Mouse (Mus musculus): ENCODE measurements around the gene Gpa33.
"Not testable (repeated sequence)": the region's sequence is repeated elsewhere in the genome, so short reads cannot be mapped to it uniquely, and the experiment has no call there.

Gpa33 gene

DNA sequence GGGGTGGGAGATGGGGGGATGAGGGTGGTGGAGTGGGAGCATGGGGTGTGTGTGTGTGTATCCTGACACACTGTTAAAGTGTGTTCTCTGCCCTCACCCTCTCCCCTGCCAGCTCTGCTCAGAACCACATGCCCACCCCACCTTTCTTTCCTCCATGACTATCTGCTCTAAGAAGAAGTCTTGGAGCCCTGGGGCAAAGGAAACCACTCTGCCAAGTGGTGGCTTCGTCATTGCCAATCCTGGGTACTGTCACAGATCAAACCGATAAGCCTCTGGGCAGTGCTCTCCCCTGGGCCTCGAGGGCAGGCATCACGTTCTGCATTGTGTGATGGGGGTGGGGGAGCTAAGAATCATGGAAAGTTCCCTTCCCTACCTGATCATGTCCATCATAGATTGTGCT is 2.3 kb downstream of the Gpa33 start:
- no peak for DNase-seq (ENCODE audit: low spot score in 2 of 2)

DNA sequence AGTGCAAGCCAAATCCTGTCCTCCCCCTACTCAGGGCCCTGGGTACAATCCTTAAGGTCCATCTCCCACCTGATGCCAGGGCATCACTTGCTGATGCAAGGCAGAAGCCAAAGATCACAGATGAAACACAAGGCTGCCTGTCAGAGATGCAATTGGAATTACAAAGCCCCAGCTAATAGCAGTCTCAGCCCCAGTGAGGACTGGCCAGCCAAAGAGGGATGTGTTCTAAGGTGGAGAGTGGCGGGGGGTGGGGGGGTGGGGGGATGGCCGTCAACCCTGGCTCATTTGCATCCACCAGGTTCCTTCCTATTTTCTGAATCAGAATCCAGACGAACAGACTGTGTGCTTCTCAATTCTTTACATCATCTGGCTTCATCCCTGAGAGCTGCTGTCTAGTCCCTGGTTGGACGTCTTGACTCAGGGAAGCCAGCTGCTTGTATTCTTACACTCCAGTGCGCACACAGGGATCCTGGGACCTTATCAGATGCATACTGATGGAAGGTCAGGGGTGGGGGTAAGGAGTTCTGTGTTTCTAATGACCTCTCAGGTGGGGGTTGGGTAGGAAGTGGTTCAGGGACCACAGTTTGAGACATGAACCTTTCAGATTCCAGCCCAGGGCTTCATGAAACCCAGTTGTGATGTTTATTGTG is 5.2 kb downstream of the Gpa33 start:
- DNase-seq (ENCODE audit: low spot score in 2 of 2): no peak

DNA sequence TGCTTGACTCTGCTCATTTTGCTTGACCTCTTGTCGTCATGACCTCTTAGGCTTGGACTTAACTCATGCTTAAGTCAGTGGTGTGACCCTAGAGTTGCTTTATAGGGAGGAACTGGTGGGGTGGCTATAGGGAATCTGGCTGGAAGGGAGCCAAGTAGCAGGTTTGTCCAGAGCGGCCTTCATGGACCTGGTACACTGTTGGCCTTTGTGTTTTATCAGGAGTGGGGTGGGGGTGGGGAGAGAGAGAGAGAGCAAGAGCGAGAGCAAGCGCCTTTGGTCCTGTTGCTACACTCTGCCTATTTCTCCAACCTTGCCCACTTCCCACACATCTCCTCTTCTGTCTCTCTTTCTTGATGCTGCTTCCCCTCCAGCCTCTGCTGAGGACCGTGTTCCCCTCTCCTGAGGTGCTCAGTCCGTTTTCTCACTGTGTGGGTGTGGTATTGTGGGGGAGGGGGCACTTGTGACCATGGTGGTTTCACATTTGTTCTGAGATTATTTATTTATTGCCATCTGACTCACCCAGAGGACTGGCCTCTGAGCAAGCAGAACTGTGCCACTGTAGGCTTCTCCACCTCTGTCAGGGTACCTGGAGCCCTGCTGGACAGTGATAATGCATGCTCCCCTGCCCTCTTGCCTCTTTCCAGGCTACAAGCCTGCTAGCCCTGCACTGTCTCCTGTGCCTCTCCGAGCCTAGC is 7.4 kb downstream of the Gpa33 start:
- DNase-seq (ENCODE audit: low spot score in 2 of 2): no peak

DNA sequence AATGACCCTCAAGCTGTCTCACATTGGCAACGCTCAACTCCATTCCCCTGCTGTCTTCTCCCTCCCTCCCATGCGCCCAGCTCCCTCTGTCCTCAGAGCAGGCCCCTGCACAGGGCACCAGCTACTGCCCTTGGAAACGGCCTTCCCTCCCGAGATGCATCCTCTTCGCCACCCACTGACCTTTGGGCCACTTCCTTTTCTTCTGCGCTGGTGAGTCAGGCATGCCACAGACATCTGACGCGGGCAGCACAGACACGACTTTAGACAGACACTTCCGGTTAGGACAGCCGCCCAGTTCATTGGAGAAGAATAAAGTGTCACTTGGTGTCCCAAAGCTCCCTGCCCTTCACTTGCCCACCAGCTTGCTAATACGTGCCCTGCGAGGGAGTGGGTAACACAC is 8.1 kb downstream of the Gpa33 start:
- no peak for DNase-seq (ENCODE audit: low spot score in 2 of 2)

DNA sequence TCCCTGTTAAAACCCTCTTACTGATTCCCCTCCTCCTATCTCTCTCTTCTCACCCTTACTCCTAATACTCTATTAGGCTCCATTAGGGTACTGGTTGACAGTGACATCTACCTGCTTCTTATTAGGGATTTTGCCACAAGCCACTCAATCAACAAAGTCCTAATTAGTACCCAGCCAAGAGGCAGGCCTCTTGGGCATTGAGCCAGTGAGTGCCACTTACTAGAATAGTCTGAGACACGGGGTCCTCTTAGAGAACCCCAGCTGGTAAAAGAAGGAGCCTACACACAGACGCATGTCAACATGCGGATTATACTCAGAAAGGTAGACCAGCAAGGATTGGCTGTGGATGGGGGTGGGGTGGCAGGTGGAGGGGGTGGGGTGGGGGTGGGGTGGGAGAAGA is 9.1 kb downstream of the Gpa33 start:
- no peak for DNase-seq (ENCODE audit: low spot score in 2 of 2)

DNA sequence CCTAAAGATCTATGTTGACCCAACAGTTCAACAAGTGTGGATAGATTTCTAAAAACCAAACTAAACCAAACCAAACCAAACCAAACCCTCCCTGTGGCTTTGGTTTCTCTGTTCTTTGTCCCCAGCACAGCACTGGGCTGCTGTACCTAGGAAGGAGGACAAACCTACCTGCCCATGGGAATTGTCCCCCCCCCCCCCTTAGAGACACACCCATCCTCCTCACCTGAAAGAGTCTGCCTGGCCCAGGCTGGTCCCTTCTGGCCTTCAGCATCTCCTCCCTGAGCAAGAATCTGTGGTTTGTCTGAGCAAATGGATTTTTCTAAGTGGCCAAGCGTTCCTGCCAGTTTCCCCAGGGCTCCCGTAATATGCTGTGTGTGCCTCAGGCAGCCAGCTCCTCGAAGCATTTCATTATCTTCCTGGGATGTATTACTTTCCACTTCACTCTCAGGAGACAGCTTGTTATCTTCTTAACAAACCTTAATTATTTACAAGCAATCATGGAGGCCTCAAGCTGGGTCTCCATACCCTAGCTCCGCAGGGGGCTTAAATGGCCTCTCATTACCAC is 9.7 kb downstream of the Gpa33 start:
- no peak for DNase-seq (ENCODE audit: low spot score in 2 of 2)

DNA sequence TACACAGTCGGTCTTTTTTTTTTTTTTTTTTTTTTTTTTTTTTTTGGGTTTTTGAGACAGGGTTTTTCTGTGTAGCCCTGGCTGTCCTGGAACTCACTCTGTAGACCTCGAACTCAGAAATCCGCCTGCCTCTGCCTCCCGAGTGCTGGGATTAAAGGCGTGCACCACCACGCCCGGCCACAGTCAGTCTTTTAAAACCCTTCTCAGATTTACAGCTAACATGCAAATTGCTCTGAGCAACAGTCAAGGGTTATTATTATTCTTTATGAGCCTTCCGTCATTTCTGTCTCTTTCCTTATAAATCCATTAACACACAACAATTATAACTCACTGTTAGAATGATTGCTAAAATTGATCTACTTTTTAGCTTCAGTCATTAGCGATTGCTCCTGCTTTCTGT is 11.8 kb downstream of the Gpa33 start:
- not testable (repeated sequence) for DNase-seq (ENCODE audit: low spot score in 2 of 2)

DNA sequence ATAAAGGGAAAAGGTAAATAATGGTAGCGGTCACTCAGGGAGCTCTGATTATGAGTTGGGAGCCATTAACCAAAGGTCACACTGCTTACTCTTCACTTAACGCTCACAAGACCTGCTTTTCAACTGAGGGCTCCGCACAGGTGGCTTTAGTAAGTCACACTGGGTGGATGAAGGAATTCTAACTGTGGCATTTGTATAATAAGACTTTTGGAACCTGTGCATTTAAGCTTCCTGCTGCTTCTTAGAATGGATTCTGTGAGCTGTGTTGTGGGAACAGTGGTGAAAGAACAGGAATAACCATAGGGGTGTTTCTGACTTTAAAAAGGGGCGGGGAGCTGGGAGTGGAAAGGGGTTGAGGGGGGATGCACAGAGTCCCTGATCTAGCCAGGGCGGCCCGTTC is 12.3 kb downstream of the Gpa33 start:
- DNase-seq (ENCODE audit: low spot score in 2 of 2): no peak

DNA sequence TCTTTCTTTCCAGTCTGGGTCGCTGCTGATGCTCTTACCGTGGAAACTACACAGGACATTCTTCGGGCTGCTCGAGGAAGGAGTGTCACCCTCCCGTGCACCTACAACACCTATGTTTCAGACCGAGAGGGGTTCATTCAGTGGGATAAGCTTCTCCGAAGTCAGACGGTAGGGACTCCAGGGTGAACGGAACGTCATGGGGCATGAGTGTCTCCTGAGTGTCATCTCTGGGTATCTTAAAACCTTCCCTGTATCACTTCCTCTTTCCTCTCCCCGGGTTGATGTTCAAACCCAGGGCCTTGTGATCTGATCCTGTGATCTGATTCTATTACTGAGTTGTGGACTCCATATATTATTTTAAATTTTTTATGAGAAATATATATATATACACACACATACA is 16.6 kb downstream of the Gpa33 start:
- DNase-seq (ENCODE audit: low spot score in 2 of 2): no peak

DNA sequence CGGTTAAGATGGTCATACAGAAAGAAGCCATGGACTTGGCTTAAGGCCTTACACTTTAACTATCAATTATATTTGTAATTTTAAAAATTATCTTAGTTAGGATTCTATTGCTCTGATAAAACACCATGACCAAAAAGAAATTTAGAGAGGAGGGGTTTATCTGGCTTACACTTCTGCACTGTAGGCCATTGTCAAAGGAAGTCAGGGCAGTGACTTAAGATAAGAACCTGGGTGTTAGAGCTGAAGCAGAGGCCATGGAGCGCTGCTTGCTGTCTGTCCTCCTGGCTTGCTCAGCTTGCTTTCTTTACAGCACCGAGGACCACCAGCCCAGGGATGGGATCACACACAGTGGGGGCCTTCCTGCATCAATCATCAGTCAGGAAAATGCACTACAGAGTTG is 17.6 kb downstream of the Gpa33 start:
- no peak for DNase-seq (ENCODE audit: low spot score in 2 of 2)

DNA sequence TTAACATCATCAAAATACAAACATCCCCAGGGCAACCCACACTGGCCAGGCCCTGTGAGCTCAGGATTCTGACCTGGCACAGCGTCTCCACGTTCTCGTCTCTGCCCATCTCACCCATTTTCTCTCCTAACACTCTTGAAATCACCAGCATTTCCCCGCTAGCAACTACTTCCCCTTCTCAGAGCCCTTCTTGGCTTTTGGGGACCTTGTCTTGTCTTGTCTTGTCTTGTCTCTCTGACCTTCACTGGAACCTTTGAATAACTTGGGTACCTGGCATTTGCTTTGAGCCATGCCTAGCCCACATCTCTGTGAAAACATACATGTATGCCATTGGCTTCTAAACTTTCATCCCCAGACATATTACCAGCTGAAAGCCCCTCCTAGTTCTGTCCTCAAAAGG is 19.4 kb downstream of the Gpa33 start:
- no peak for DNase-seq (ENCODE audit: low spot score in 2 of 2)

DNA sequence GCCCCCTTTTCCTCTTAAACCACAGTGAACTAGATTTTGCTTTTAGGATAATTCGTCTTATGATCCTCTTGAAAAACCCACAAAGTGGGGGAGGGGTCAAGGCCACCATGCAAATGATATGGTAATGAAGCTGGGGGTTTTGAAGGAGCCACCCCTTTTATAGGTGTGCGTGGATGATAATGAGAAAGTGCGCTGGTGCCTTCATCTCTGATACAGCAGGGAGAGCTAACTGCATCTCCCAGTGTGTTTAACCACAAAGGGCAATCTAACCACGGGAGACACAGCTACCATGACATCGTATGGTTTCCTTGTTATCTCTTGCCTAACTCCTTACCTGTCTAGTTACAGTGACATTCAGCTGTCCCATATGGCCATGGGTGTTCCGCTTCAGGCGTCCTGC is 20.0 kb downstream of the Gpa33 start:
- no peak for DNase-seq (ENCODE audit: low spot score in 2 of 2)

DNA sequence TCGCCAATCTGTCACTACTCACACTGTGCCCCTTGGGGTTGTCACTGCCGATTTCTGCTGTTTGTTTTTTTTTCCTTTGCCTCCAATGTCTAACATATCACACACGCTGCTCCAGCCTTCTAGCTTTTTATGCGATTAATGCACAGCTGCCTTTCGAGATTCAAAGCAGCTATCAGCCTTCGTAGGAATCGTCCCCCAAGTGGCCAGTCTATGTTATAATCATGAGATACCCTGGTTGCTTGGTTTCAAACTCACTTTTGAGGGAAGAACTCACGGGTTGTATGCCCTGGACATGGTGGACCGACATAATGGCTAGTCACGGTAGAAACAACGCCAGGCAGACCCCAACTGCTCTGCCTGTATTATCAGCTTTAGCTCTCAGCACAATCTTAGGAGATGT is 21.3 kb downstream of the Gpa33 start:
- no peak for DNase-seq (ENCODE audit: low spot score in 2 of 2)

DNA sequence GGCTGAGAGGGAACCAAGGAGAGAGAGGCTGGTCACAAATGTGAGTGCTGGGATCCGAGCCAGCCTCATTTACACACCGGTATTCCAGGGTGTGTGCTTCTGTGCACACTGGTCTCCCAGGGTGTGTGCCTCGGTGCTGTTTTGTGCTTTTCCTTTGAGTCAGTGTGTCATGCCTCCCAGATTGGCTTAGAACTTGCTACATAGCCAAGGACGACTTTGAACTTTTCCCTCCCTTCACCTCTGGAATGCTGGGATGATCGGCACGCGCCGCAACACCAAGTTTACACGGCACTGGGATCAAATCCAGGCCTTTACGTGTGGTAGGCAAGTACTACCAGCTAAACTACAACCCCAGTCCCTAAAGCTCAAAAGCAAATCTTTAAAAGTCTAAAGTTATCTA is 22.0 kb downstream of the Gpa33 start:
- no peak for DNase-seq (ENCODE audit: low spot score in 2 of 2)

DNA sequence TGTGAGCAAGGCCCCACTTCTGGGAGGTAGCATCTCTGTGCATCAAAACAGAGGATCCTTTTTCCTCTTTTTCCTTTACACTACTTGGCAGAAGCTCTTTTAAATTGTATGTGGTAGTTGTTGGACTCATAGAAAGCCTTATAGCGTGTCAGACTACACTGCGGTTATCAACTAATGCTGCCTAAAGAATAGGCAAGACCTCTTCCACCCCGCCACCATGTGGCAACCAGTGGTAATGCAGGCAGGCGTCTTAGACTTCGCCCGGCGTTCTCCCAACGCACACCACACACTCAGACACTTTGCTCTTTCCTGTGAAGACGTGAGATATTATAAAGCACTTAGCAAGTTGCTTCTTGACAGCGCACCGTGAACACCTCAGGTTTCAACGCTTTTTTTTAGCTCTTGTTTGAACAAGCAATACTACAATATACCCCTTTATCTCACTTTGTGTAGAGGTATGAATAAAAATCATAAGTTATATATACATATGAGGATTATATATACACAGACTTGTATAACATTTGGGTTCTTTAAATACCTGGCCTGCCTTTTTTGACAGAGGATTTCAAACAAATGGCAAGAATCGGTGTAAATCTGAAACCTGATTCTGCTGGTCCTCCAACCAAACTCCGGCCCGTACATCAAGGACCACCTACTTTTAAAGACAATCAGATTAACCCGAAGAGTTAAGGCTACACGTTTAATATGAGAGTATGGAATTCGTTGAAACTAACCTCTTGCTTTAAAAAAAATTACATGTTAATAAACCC is 23.5 kb downstream of the Gpa33 start:
- DNase-seq (ENCODE audit: low spot score in 2 of 2): peak; percentile 71 to 83

DNA sequence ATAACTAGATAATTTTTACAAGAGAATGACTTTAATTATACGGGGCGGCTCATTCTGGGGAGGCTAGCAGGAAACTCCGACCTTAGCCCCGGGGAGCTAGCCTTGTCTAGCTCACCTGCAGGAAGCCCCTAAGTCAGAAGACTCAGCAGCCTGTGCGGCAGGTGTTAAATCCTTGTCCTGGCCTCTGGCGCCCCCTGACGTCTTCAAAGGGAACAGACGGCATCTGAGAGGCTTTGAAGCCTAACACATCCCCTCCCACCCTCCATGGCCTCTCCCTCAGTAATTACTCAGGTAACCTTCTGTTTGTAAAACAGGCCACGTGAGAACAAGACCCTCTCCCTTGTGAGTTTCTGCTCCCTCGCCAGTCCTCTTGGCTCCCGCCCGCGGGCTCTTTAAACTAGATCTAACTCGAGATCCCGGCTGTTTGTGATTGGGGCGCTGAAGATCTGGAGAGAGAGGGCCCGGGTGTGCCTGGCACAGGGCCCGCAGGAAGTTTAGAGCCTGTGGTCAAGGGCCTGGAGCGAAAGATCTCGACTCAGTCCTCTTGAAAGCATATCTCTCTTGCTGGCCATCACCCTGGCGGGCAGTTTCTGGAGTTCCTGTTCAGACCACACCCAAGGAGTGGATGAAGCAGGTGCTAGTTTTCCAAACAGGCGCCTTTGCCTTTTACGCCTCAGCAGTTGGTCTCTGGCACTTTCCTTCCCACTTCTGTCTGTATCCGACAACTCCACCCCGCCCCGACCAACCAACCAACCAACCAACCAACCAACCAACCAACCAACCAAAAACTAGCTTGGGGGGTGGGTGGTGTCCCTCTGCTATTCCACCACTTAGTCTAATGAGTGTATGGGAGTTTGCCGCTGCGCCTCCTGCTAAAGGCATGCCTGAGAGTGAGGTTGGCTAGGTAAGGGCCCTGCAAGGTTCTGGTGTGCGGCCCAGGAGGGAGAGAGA is 24.4 kb downstream of the Gpa33 start:
- peak; percentile 37 to 71 for DNase-seq (ENCODE audit: low spot score in 2 of 2)

DNA sequence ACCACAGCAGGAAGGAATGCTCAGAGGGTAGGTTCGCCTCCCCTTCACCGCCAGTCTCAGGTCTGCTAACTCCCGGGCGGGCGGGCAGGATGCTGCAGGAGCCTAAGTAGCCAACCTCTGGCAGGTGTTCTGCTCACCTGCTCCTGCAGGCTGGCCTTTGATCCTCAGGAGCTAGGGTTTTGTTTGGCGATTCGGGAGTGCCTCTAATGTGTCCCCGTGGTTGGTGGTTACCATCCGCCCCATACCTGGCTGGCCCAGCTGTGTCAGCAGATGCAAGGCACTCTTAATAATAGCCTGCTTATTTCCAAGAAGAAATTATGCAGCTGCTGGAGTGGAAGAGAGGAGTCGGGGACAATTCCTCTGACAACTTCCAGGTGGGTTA is 25.1 kb downstream of the Gpa33 start:
- no peak for DNase-seq (ENCODE audit: low spot score in 2 of 2)

DNA sequence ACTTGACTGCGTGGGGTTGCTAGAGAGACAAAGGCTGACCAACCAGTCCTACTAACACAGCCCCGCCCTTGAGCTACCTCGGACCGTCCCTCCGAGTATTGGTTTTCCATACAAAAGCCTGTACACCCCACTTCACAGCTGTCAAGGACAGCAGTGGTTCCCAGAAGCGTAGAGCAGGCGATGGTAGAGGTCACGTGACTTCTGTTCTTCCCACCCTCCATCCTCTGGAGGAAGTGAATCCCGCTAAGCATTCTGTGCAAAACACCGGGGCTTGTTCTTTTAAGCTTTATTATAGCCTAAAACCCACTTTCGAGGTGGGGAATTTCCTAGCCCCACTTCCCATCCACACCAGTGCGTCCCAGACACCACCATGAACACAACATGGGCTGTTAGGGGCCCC is 27.7 kb downstream of the Gpa33 start:
- DNase-seq (ENCODE audit: low spot score in 2 of 2): no peak

DNA sequence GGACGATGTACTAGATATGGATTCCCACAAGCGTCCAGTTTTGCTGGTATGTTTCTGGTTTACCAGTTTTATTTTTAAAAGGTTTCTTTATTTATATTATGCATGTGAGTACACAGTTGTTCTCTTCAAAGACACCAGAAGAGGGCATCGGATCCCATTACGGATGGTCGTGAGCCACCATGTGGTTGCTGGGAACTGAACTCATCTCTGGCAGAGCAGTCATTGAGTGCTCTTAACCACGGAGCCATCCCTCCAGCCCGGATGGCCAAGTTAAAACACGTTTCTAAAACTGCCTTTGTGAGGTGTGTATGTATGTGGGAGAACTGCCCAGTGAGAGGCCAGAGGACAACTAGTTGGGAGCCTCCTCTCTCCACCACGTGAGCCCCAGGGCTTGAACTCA is 28.6 kb downstream of the Gpa33 start:
- DNase-seq (ENCODE audit: low spot score in 2 of 2): no peak

DNA sequence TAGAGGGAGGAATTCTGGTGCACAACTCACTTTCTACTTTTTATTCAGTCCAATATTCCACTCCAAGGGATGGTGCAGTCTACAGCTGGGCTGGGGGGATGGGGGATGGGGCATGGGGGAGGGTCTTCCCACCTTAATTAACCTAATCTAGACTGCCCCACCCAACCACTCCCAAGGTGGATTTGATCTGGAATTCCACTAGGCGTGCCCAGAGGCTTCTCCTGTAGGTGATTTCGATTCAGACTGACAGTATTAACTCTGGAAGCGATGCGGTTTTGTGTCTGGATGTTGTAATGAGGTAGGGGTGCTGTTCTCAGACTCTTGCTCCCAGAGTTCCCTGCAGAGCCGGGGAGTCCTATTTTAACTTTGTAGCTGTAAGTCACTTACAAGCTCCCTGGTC is 30.1 kb downstream of the Gpa33 start:
- DNase-seq (ENCODE audit: low spot score in 2 of 2): no peak

DNA sequence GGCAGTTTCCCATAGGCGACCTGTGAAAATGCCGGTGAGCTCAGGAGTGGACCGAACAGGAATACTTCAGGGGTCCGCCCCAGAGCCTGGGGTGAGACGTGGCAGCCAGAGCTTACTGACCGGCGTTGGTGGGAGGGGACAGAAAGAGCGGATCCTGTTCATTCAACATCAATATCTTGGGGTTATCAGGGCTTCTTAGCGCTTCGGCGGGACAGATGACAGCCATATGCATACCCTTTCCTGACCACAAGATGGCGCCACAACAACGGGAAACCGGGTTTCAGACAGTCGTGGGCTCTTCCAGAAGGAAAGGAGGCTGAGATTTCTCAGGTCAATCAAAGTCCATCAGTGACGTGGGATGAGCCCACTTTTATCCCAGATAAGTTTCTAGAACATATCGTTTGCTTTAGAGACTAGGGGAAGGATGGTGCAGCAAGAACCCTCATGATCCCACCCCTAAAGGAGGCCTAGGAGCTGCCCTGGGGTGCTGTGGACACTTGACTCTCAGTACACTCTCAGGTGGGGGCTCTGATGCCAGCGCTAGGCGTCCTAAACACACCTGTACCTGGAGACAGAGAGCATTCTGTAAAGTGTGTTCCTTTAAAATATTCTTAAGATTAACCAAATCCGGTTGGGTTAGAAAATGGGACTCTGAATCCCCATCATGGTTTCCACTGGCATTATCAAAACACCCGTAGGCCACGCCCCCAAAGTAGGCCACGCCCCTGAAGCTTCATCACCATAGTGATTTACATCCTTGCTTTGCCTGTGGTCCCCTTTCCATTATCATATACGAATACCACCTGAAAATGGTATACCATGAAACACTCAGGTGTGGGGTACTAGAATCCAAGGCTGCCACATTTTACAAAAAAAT is 30.8 kb downstream of the Gpa33 start:
- peak; percentile 14 to 30 for DNase-seq (ENCODE audit: low spot score in 2 of 2)
